Mouse (Mus musculus): ENCODE results near the gene Olfr412. TPM values are rescaled to one million over a fixed set of nuclear protein-coding genes. Genes with fewer than 3 reads are reported as not detected.

Olfr412 gene
- polyA plus RNA-seq, 1 experiment from 2014 or later: not detected

DNA sequence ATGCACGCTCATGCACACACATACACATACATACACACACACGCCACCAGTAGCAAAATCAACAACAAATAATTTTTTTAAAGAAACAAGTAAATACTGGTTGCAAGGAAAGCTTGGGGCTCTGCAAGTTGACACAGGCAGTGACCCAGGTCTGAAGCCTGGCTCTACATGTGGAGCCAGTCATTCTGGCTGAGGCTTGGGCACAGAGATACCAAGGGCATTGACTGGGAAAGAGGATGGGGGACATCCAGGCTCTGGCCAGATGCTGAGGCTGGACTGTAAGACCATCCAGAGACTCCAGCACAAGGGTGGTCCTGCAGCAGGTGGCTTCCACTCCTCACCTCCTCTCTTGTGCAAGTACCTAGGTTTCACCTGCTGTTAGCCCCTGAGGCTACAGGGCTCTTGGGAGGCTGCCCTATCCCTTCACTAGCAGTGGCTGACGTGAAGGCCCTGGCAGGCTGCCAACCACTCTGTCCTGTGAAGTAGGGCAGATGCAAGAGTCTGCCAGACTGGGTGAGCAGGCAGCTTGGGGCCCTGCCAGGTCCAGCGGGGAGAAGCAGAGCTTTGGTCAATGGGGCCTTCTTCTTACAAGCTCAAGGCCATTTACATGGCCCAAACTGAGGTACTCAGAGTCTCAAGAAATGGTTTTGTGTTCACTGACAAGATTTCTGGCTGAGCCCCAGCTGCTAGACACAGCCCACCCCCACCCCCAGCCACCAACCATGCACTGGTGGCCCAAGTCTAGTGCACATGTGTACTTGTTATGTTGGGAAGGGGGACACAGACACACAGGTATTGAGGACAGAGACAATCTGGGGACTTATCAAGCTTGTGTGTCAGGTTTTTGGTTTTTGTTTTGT is 46.9 kb downstream of the Olfr412 start:
- H3K9ac ChIP-seq (ENCODE audit: low read length): no peak overlapping the region
- 70% methylated on average over 4 of the region's 4 CpGs for WGBS
- no peaks in the 10 kb centered on the region for H3K36me3 ChIP-seq (ENCODE audit: control insufficient read depth, insufficient read depth, low read length)
- H3K4me2 ChIP-seq (ENCODE audit: low read depth, severe bottlenecking): no peak overlapping the region
- ATAC-seq (ENCODE audit: insufficient number of reproducible peaks, low FRiP score, low TSS enrichment, low read depth) (0 out of 2 replicates have a peak, but pooled peaks have one; percentile 38), DNase-seq (ENCODE audit: low spot score) (peak; percentile 44)
- no peaks in the 10 kb centered on the region for H3K27me3 ChIP-seq (ENCODE audit: control insufficient read depth, insufficient read depth, low read length)
- no peaks in the 10 kb centered on the region for H3K9me3 ChIP-seq (ENCODE audit: control insufficient read depth, low read length)
- peaks cover 13% of the 10 kb centered on the region for H3K4me1 ChIP-seq (ENCODE audit: control insufficient read depth, insufficient read depth, low read length)
- H3K4me3 ChIP-seq (ENCODE audit: low read depth, low read length): no peak overlapping the region
- H3K27ac ChIP-seq (replicated peaks; ENCODE audit: low read depth, low read length): no peak overlapping the region

DNA sequence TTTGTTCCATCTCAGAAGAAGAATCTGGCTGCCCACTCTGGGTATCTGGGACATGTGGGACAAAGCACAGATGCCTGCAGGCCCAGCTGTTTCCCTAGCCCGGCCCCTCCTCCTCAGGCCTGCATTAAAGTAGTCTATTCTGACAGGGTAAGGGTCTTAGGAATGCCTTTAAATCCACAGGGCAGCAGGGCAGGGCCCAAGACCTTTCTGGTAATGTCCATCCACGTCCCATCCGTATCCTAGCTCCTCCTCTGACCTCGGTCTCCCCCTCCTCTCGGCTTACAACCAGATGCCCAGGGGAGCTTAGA is 47.5 kb downstream of the Olfr412 start:
- 44% methylated on average over 5 of the region's 5 CpGs for WGBS
- Histone ChIP-seq H3K9ac (ENCODE audit: low read length) (no peak overlapping the region), H3K27ac (replicated peaks; ENCODE audit: low read depth, low read length) (no peak overlapping the region), H3K4me3 (ENCODE audit: low read depth, low read length) (no peak overlapping the region), H3K27me3 (ENCODE audit: control insufficient read depth, insufficient read depth, low read length) (no peaks in the 10 kb centered on the region), H3K4me1 (ENCODE audit: control insufficient read depth, insufficient read depth, low read length) (peaks cover 13% of the 10 kb centered on the region), H3K36me3 (ENCODE audit: control insufficient read depth, insufficient read depth, low read length) (no peaks in the 10 kb centered on the region), H3K4me2 (ENCODE audit: low read depth, severe bottlenecking) (no peak overlapping the region), H3K9me3 (ENCODE audit: control insufficient read depth, low read length) (no peaks in the 10 kb centered on the region)
- ATAC-seq (ENCODE audit: insufficient number of reproducible peaks, low FRiP score, low TSS enrichment, low read depth) (no peak), DNase-seq (ENCODE audit: low spot score) (no peak)

DNA sequence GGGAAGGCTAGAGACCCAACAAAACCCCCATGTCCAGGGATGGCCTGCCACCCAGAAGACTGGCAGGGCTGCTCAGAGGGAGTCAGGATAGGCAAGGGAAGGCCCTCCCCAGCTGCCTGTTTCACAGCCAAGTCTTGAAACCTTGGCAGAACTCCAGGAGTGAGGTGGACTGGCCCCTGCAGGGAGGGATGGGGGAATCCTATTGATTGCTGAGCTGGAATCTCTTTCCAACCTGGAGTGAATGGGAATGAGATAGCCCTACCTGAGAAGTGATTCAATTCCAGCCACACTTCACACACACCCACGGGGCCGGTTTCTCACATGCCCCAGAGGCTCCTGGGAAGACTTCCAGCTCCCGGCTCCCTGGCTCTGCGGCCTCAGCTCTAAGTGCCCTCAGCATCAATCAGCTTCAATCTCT is 47.9 kb downstream of the Olfr412 start:
- H3K27ac ChIP-seq (replicated peaks; ENCODE audit: low read depth, low read length): no peak overlapping the region
- no peaks in the 10 kb centered on the region for H3K27me3 ChIP-seq (ENCODE audit: control insufficient read depth, insufficient read depth, low read length)
- H3K9ac ChIP-seq (ENCODE audit: low read length): no peak overlapping the region
- H3K9me3 ChIP-seq (ENCODE audit: control insufficient read depth, low read length): no peaks in the 10 kb centered on the region
- H3K36me3 ChIP-seq (ENCODE audit: control insufficient read depth, insufficient read depth, low read length): no peaks in the 10 kb centered on the region
- H3K4me2 ChIP-seq (ENCODE audit: low read depth, severe bottlenecking): no peak overlapping the region
- DNase-seq (ENCODE audit: low spot score): no peak
- H3K4me1 ChIP-seq (ENCODE audit: control insufficient read depth, insufficient read depth, low read length): peaks cover 13% of the 10 kb centered on the region
- no peak for ATAC-seq (ENCODE audit: insufficient number of reproducible peaks, low FRiP score, low TSS enrichment, low read depth)
- WGBS: 65% methylated on average over 4 of the region's 4 CpGs
- no peak overlapping the region for H3K4me3 ChIP-seq (ENCODE audit: low read depth, low read length)

DNA sequence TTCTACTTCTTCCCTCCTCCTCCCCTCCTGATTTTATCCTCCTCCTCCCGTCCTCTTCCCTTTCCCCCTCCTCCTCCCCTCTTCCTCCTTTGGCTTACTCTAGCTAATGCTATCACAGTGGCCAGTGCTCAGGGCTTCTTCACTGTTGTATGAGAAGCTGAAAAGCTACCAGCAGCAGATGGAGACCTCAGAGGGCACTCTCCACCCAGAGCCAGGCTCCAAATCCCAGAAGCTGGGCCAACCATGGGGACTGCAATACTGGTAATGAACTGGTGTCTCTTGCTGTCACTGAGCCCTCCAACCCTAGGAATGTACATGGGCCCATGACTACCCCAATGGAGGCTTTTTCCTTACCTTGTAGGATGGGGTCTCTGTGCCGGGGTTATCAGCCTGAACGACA is 50.1 kb downstream of the Olfr412 start:
- no peak overlapping the region for H3K27ac ChIP-seq (replicated peaks; ENCODE audit: low read depth, low read length)
- H3K27me3 ChIP-seq (ENCODE audit: control insufficient read depth, insufficient read depth, low read length): no peaks in the 10 kb centered on the region
- H3K9ac ChIP-seq (ENCODE audit: low read length): no peak overlapping the region
- H3K4me3 ChIP-seq (ENCODE audit: low read depth, low read length): no peak overlapping the region
- no peak overlapping the region for H3K4me2 ChIP-seq (ENCODE audit: low read depth, severe bottlenecking)
- no peak for DNase-seq (ENCODE audit: low spot score)
- no peak for ATAC-seq (ENCODE audit: insufficient number of reproducible peaks, low FRiP score, low TSS enrichment, low read depth)
- peaks cover 13% of the 10 kb centered on the region for H3K4me1 ChIP-seq (ENCODE audit: control insufficient read depth, insufficient read depth, low read length)
- no peaks in the 10 kb centered on the region for H3K9me3 ChIP-seq (ENCODE audit: control insufficient read depth, low read length)
- no peaks in the 10 kb centered on the region for H3K36me3 ChIP-seq (ENCODE audit: control insufficient read depth, insufficient read depth, low read length)
- 61% methylated on average over 3 of the region's 3 CpGs for WGBS

DNA sequence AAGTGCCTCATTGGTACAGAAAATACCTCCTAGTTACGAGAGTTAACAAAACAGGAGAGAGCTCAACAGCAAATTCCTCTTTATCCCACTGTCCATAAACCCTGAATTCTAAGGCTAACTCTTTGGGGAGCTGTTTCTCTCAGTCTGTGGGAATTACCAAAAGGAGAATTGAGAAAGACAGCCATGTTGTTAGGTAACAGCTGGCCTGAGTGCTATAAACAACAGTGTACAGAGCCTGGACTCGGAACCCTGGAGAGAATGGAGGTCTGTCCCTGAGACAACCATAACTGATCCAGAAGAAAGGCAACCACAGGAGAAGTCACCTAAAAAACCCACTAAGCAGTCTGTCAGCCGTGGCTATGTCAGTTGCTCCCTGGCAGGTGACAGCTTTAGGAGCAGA is 50.6 kb downstream of the Olfr412 start:
- H3K9ac ChIP-seq (ENCODE audit: low read length): no peak overlapping the region
- no peak for DNase-seq (ENCODE audit: low spot score)
- no peaks in the 10 kb centered on the region for H3K27me3 ChIP-seq (ENCODE audit: control insufficient read depth, insufficient read depth, low read length)
- H3K4me2 ChIP-seq (ENCODE audit: low read depth, severe bottlenecking): no peak overlapping the region
- 80% methylated on average over 3 of the region's 3 CpGs for WGBS
- ATAC-seq (ENCODE audit: insufficient number of reproducible peaks, low FRiP score, low TSS enrichment, low read depth): no peak
- H3K4me3 ChIP-seq (ENCODE audit: low read depth, low read length): no peak overlapping the region
- H3K9me3 ChIP-seq (ENCODE audit: control insufficient read depth, low read length): no peaks in the 10 kb centered on the region
- H3K4me1 ChIP-seq (ENCODE audit: control insufficient read depth, insufficient read depth, low read length): peaks cover 13% of the 10 kb centered on the region
- H3K27ac ChIP-seq (replicated peaks; ENCODE audit: low read depth, low read length): no peak overlapping the region
- no peaks in the 10 kb centered on the region for H3K36me3 ChIP-seq (ENCODE audit: control insufficient read depth, insufficient read depth, low read length)

DNA sequence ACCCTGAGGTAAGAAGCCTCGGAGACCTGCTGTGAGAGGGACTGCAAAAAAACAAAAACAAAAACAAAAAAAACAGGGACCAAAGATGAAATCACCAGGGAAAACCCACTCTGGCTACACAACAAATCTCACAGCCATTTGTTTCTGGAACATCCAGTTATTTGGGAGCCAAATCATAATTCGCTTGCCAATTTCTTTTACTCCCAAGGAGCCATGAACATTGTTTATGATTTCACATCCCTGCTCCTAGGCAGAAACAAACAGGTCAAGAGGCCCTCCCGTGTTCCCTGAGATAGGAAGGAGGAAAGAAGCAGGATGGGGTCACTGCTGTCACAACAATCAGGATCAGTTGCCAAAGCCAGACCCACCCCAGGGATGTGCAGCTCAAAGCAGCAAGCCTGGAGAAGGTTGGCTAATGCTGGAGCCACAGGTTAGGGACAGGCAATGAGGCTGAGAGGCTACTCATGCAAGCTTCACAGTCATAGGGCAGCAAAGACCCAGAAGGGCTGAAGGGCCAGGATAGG is 51.6 kb downstream of the Olfr412 start:
- no peaks in the 10 kb centered on the region for H3K9me3 ChIP-seq (ENCODE audit: control insufficient read depth, low read length)
- H3K9ac ChIP-seq (ENCODE audit: low read length): no peak overlapping the region
- 74% methylated on average over 3 of the region's 3 CpGs for WGBS
- no peaks in the 10 kb centered on the region for H3K27me3 ChIP-seq (ENCODE audit: control insufficient read depth, insufficient read depth, low read length)
- no peaks in the 10 kb centered on the region for H3K36me3 ChIP-seq (ENCODE audit: control insufficient read depth, insufficient read depth, low read length)
- H3K4me2 ChIP-seq (ENCODE audit: low read depth, severe bottlenecking): no peak overlapping the region
- H3K4me3 ChIP-seq (ENCODE audit: low read depth, low read length): no peak overlapping the region
- ATAC-seq (ENCODE audit: insufficient number of reproducible peaks, low FRiP score, low TSS enrichment, low read depth): no peak
- H3K27ac ChIP-seq (replicated peaks; ENCODE audit: low read depth, low read length): no peak overlapping the region
- H3K4me1 ChIP-seq (ENCODE audit: control insufficient read depth, insufficient read depth, low read length): peaks cover 13% of the 10 kb centered on the region
- DNase-seq (ENCODE audit: low spot score): no peak

DNA sequence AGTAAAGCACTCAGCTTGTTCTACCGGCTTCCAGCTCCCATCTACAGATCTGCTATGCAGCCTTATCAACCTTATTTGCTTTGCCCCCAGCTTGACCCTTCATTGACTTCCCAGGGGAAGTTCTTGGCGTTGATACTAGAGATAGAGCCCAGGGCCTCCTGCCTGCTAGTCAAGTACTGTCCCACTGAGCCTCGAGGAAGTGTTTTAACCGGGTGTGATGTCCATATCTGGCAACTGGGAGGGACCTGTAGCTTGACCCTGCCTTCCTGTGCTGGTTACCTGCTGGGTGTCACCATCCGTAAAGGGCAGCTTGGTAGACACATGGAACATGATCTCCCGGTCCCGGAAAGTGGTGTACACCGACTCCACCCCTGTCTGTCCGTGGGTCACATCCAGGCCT is 52.2 kb downstream of the Olfr412 start:
- DNase-seq (ENCODE audit: low spot score): no peak
- H3K9me3 ChIP-seq (ENCODE audit: control insufficient read depth, low read length): no peaks in the 10 kb centered on the region
- WGBS: 75% methylated on average over 9 of the region's 9 CpGs

DNA sequence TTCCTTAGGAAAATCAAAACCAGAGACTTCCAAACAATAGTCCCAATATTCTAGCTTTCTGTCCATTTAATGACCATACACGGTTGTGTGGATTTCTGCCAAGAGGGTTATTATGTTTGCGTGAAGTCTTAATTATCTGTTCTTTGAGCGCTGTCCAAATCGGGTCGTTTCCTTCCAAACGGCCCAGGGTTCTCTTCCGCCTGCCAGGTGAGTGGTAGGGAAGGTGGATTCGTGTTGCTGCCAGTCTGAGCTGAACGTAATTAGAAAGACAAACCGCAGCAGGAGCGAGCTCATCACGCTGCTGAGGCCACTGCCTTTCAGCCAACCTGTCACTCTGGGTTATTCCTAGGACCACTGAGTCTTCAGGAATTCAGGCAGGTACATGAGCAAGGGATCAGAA is 53.9 kb downstream of the Olfr412 start:
- Histone ChIP-seq H3K9ac (ENCODE audit: low read length) (no peak overlapping the region), H3K4me2 (ENCODE audit: low read depth, severe bottlenecking) (no peak overlapping the region), H3K9me3 (ENCODE audit: control insufficient read depth, low read length) (no peaks in the 10 kb centered on the region), H3K4me1 (ENCODE audit: control insufficient read depth, insufficient read depth, low read length) (no peaks in the 10 kb centered on the region), H3K27ac (replicated peaks; ENCODE audit: low read depth, low read length) (no peak overlapping the region), H3K4me3 (ENCODE audit: low read depth, low read length) (no peak overlapping the region), H3K36me3 (ENCODE audit: control insufficient read depth, insufficient read depth, low read length) (no peaks in the 10 kb centered on the region), H3K27me3 (ENCODE audit: control insufficient read depth, insufficient read depth, low read length) (no peaks in the 10 kb centered on the region)
- no peak for ATAC-seq (ENCODE audit: insufficient number of reproducible peaks, low FRiP score, low TSS enrichment, low read depth)
- WGBS: 78% methylated on average over 12 of the region's 12 CpGs
- DNase-seq (ENCODE audit: low spot score): no peak

More for the DNA sequence above, 52.2 kb downstream of the Olfr412 start:
- Histone ChIP-seq H3K27me3 (ENCODE audit: control insufficient read depth, insufficient read depth, low read length) (no peaks in the 10 kb centered on the region), H3K27ac (replicated peaks; ENCODE audit: low read depth, low read length) (no peak overlapping the region), H3K4me2 (ENCODE audit: low read depth, severe bottlenecking) (no peak overlapping the region), H3K9ac (ENCODE audit: low read length) (no peak overlapping the region), H3K4me3 (ENCODE audit: low read depth, low read length) (no peak overlapping the region), H3K36me3 (ENCODE audit: control insufficient read depth, insufficient read depth, low read length) (no peaks in the 10 kb centered on the region), H3K4me1 (ENCODE audit: control insufficient read depth, insufficient read depth, low read length) (peaks cover 7% of the 10 kb centered on the region)
- ATAC-seq (ENCODE audit: insufficient number of reproducible peaks, low FRiP score, low TSS enrichment, low read depth): no peak

Measured in limb, embryonic 11.5 days (tissue).